Mouse (Mus musculus) gastrocnemius, adult 18-20 months (tissue): ENCODE measurements around the gene Gdpgp1. TPM values are rescaled to one million over a fixed set of nuclear protein-coding genes. Genes with fewer than 3 reads are reported as not detected.

ENCODE experiments used
- DNase-seq: peaks from one replicate; pipeline ENCODE4 v3.0.0; 2021; ENCODE audit warnings: low spot score
- total RNA-seq, 2 experiments: library from RNA; stranded (reverse); gene quantifications; 2 replicates each; pipeline ENCODE4 v1.2.3; 2021

The Gdpgp1 gene
- total RNA-seq, 2 experiments from 2014 or later, result 0.81 to 0.91 TPM

DNA sequence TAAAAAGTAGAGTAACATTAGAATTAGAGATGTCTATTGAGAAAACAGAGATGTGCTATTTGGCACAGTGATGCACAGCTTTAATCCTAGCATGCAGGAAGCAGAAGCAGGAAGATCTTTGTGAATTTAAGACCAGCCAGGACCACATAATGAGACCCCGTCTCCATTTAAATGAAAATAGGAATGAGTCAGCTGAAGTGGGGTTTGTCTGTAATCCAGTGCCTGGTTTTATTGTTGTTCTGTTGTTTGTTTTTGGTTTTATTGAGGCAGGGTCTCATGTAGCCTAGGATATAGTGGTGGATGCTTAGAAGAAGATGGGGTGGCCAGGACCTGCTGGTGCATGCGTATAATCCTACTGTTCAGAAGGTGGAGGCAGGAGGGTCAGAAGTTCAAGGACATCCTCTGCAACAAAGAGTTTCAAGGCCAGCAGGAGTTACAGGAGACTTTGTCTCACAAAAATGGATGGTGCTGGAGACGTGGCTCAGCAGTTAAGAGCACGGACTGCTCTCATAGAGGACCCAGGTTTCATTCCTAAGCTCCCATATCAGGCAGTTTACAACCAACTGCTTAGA, 11.4 kb upstream of the Gdpgp1 start:
- DNase-seq, result no peak

DNA sequence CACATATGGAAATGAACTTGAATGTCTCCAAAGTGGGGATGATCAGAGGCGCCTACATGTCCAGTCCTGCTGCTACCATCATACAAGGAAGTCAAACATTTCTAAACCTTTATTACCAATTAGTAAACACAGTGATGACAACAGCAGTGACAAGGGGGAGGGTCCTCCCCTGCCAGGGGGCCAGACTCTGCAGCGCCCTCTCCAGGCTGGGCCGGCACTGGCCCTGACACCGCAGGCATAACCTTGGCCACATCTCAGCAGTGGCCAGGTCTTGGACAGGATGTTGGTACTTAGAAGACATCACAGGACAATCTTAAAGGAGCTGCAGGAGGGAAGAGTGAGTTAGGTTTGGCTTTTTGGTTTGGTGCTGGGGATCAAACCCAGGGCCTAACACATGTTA, 5.6 kb upstream of the Gdpgp1 start:
- DNase-seq, result no peak

DNA sequence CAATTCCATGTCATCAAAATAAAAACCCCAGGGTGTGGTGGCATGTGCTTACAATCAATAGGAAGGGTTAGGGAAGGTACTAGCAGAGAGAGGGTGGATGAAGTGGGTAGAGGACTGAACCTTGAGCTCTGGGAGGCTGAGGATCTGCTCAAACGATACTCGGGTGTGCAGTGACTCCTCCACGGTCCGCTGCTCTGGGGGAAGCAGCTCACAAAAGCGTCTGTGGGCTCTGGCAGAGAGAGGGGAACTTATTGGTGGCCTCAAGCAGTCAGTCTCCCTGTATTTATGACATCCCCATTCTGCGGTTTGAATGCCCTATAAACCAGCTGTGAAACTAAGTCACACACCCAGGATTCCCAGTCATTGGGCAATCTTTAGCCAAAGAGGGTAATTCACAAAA, 2.5 kb upstream of the Gdpgp1 start:
- DNase-seq, result no peak

DNA sequence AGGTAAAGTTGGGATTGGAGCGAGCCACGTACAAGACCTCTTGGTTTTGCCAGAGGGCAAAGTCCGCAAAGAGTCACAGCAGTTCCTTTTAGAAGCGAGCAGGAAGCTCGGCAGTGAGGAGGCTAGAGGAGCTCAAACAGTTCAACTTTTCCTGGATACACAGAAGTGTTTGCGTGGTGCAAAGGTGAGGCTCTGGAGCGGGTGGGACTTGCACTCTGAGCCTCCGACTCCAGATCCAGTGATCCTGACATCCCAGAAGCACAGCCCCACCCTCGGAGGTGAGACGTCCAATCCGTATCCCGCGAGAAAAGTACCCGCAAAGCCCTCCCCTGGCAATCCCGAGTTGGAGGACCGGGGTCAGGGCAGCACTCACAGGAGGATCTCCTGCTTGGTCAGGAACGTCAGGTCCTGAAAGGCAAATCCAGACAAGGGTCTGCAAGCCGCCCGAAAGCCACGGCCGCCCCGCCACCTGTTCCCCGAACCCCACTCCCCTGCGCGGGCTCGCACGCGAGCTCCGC, 635 bp upstream of the Gdpgp1 start:
- no peak for DNase-seq

DNA sequence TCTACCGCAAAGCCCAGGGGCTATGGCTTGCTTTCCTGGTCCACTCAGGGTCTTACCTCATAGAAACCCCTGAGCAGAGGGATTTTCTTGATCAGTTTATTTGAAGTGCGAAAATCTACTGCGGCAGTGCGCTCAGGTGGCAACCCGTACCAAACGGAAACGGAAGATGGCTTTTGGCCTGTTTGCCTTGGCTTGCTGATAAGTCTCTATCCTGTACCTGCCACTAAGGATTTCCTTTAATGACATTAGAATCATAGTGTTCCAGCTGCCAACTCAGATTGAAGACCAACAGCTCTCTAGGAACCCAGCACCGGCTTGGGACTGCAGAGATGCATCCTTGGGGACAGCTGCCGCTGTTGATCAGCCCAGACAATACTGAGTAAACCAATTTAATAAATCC, 1.1 kb downstream of the Gdpgp1 start:
- no peak for DNase-seq

DNA sequence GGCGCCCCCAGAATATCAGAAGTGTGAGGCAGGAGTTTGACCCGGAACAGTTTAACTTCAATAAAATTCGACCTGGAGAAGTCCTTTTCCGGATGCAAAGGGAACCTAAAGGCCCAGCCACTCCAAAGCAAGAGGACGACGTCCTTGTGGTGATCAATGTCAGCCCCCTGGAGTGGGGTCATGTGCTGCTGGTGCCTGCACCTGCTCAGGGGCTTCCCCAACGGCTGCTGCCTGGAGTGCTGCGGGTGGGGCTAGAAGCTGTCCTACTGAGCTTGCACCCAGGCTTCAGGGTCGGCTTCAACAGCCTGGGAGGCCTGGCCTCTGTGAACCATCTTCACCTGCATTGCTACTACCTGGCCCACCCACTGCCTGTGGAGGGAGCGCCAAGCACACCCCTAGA, 5.9 kb downstream of the Gdpgp1 start:
- DNase-seq, result no peak

DNA sequence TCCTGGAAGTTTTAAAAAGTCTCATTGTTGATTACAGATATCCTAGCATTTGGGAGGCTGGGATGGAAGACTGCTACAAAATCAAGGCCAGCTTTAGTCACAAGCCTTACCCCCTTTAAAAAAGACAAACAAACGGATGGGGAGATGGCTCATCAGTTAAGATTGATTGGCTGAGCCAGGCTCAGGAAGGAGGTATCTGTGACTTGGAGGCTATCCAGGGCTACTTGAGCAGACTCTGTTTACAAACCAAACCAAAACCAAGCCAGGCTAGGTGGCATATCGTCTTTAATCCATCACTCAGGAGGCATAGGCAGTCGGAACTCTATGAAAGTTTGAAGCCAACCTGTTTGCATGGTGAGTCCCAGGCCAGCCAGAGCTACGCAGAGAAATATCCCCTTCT, 9.0 kb downstream of the Gdpgp1 start:
- DNase-seq, result no peak

DNA sequence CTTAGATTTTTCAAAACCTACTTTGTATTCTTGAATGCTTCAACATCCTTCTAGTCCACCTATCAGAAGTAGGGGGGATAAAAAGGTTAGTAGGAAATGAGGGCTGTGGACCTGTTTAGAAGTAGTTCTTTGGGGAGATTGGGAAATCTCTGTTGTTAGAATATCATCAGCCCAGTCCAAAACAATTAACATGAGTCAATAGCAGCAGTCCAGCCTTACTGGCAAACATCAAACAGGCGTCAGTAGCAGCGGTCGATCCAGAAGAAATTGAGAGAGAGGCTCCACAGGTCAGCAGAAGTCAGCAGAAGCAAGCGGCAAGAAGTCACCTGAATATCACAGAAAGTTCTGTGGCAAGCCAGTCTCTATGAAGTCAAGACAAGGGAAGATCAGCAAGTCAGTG, 12.2 kb downstream of the Gdpgp1 start:
- no peak for DNase-seq

DNA sequence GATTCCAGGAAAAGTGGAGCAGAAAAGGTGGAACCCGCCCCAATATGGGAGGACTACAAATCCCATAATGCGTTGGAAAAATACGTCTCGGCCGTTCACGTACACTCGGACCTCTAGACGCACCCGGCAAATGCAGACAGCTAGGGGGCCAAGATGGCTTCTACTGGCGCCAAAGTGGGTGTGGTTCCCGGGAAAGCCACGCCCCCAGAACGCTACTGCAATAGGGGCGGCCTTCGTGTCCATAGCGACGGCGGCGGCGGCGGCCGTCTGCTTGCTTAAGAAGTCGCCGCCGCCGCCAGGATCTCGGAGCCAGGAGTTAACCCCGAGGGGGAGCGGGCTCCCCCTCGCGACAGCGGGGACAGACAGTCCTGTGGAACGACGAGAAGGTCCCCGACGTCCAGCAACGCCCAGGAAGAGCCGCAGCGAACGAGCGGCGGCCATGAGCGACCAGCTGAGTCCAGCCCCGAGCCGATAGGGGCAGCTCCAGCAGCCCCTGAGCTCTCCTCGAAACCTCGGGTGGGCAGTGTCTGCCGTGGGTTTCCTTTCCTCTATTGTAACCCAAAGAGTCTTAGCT, 13.6 kb downstream of the Gdpgp1 start, which contains the start of gene Ttll13:
TSS of gene Ttll13 (plus strand) at position 229 of the 574 bp plus-strand sequence.
- DNase-seq, result peak; percentile 97

DNA sequence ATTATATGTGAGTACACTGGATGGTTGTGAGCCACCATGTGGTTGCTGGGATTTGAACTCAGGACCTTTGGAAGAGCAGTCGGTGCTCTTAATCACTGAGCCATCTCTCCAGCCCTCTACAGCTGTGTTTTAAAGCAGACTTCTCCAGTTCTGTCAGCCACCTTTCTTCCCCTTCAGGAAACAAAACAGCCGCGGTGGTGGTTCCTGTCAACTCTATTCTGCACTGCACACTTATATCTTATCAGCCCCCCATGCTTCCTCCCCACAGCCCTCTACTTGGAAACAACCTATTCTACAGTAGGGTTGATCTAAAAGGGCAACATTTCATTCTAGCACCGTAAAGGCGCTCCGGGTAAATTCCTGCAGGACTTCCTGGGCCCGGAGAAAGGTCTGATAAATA, 14.2 kb downstream of the Gdpgp1 start:
- no peak for DNase-seq

DNA sequence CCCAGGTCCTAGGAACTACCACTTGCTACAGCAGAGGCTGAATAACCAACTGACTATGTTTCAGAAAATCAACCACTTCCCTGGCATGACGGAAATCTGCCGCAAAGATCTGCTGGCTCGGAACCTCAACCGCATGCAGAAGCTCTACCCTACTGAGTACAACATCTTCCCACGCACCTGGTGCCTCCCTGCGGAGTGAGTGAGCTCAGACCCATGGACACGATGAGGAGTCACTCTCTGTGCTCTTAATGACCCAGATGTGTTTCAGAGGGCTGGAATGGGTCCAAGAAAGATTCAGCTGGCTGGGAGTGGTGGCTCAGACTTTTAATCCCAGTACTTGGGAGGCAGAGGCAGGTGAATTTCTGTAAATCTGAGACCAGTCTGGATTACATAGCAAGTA, 19.8 kb downstream of the Gdpgp1 start:
- no peak for DNase-seq

DNA sequence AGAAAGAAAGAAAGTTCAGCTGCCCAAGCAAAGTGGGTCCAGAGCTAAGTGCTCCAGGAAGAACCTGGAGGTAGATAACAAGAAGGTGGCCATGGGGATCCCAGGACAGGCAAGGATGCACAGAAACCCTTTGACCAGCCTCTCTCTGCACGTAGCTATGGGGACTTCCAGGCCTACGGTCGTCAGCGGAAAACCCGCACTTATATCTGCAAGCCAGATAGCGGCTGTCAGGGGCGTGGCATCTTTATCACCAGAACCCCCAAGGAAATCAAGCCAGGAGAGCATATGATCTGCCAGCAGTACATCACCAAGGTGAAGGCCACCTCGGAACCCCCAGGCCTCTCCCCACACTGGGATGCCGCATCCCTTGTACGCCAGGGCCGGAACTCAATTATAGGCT, 20.2 kb downstream of the Gdpgp1 start:
- DNase-seq, result no peak

DNA sequence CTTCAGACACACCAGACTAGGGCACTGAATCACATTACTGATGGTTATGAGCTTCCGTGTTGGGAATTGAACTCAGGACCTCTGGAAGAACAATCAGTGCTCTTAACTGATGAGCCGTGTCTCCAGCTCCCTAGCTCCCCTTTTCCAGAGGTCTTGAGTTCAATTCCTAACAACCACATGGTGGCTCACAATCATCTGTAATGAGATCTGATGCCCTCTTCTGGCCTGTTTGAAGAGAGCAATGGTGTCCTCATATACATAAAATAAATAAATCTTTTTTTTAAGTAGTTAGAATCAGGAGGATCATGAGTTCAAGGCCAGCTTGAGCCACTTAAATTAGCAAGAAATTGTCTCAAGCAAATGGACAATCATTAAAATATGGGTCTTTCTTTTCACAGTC, 23.3 kb downstream of the Gdpgp1 start:
- no peak for DNase-seq

DNA sequence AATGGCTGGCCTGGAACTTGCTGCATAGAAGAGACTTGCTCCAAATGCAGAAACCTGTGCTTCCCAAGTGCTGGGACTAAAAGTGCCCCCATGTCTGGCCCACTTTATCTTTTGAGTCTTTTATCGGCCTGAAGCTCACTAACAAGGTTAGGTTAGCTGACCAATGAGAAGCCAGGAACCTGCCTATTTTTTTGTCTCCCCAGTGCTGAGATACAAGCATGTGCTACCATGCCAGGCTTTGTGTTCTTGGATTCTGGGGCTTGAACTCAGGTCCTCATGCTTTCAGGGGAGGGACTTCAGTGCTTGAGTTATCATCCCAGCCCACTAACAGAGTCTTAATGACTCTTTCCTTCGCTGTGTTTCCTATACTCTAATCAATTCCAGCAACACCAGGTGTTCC, 25.0 kb downstream of the Gdpgp1 start:
- no peak for DNase-seq

DNA sequence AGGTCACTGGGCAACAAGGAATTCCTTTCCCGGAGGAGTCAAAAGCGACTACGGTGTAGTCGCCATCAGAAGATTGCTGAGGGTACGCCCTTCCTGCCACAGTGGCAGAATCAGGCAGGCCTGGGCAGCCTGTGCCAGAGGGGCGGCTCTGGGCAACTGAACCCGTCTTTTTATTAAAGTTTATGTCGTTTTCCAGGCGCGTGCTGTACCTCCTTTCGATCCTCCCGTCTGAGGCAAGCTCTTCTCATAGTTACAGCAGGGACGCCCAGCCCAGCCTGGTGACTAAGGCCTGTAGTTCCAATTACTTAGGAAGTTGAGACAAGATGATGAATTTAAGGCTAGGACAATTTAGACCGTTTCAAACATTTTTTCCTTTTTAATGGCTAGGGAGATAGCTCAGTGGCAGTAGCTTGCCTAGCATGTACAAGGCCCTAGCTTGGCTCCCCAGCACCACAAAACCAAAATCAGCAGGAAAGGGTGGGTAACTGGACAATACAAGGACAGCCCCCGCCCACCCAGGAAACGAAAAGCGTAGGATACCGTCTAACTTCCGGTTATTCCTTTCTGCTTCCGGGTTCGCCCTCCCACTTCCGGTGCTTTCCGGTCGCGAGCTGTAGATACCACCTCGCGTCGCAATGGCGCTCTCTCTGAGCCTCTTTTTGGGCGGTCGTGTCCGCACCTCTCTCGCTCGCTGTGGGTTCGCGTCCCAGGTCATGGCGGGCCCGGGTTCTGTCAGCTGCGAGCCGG, 28.1 kb downstream of the Gdpgp1 start, which contains the start of gene Ngrn:
TSS of gene Ngrn (plus strand) at position 591 of the 747 bp plus-strand sequence.
- peak; percentile 87 for DNase-seq

DNA sequence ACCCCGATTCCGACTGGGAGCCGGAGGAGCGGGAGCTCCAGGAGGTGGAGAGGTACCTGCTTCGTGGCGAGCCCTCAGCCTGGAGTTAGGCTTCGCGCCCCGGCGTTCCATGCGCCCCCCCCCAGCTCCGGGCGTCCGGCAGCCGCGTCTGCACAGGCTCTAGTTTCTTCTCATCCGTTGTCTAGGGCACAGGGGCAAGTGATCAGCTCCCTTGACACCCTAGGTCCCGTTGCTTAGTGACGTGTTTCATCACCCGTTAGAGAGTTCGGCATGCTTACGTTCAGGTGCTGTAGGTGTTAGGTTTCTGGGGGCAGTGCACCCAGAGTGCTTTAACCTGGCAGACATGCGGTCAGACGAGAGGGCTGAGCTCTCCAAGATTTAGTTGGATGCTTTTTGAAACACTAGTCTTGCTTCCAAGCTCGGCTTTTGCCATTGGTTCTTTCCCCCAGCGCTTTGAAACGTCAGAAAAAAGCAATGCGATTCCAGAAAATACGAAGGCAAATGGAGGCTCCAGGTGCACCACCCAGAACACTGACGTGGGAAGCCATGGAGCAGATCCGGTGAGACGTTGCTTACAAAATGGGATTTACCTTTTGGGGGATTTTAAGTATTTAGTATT, 28.8 kb downstream of the Gdpgp1 start:
- DNase-seq, result no peak

DNA sequence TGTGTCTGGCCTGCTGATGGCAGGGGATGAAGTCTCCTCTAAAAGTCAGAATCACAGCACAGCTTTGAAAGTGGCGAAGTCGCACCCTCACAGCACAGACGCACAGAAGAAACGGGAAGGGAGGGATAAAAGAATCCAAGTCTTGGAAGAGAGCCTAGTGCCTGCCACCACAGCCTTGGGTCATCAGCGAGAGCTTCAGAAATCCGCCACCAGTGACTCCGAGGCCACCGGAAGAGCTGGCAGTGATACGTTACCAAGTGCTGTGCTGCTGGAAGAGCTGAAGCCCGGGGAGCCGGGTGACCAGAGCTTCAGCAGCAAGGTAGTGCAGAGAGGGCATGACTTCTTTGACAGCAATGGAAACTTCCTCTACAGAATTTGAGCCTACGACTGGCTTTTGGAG, 31.9 kb downstream of the Gdpgp1 start:
- no peak for DNase-seq

DNA sequence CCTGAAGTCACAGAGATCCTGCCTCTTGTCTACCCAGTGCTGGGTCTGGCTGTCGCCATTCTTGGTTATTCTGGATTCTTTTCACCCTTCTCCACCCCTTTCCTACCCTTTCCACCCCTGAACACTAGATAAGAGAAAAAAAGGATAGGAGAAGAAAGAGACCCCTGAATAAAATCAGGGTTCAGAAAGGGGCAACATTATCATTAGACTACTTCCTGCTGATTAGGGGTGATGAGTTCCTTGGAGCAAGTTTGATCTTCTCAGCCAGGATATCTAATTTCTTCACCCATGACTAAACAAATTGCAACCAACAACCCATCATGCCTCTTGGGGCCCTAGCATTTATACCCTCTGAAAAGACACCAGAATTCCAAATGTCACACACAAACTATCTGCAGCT, 35.1 kb downstream of the Gdpgp1 start:
- DNase-seq, result no peak

DNA sequence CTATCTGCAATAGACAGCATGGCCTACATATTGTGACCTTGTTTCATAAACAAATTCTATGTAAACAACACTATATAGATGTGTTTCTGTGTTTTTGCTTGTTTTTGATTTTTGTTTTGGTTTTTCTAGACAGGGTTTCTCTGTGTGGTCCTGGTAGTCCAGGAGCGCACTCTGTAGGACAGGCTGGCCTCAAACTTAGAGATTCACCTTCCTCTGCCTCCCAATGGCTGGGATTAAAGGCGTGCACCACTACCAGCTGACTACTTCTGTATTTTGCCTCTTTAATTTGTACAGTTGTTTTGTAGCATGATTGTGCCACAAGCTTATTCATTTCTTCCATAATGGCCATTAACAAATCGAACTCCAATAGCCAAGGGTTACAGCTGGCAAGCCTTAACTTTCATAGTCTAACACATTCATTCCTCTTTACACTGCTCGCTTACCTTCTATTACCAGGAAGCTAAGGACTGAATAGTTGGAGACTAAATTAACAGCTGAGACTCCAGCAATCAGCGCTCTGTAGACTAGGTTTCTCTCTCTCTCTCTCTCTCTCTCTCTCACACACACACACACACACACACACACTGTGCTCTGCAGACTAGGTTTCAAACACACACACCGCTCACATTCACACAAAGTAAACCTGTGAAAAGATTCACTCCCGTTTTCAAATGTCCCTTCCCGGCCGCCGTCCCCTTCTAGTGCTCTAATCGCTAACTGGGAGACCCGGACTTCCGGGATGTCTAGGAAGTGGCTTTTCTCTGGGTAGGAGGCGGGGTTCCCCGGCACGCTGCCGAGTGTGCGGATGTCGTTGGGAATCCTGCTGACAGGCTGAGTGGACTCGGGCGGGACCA, 36.5 kb downstream of the Gdpgp1 start, which contains the start of gene Vps33b:
TSS of gene Vps33b (plus strand) at position 753 of the 854 bp plus-strand sequence.
- peak; percentile 96 for DNase-seq

DNA sequence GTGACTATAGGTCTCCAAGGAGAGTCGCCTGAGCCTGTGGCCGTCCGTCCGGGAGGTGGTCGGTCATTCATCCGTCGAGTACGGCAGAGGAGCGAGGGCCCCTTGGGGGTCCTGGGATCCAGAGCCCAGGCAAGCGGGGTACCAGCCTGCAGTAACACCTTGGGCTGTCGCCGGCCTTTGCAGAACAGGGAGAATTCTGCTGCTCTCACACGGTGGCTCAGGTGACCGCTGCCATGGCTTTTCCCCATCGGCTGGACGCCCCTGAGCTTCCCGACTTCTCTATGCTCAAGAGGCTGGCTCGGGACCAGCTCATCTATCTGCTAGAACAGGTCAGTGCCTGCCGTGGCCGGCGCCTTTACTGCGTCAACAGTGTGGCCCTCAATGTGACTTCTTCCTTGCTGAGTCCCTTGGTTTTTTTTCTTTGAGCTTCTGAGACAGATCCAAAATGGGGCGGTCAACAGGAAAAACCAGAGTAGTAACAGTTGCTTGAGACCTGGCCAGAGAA, 37.1 kb downstream of the Gdpgp1 start:
- no peak for DNase-seq

DNA sequence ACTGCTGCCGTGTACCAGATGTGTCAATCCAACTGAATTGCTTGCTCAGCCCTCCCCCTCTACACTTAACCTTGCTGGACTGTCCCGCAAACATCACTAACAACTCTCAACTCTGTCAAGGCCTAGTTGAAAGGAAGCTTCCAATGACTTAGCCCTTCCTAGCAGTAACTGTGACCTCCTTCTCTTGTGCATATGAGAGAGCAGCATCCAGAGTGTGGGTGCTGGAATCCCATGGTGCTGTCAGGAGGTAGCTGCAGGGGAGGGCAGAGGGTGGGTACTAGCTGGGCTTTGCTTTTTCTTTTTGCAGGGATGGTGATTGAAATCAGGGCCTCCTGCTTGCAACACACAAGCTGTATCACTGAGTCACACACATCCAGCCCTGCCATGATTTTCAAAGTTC, 40.8 kb downstream of the Gdpgp1 start:
- DNase-seq, result no peak
